Mouse (Mus musculus) lung, postnatal 14 days (tissue): ENCODE results near the gene Mypop.

Source experiments
- DNase-seq: peaks from one replicate; pipeline ENCODE4 v3.0.0; 2021

Mypop gene

DNA sequence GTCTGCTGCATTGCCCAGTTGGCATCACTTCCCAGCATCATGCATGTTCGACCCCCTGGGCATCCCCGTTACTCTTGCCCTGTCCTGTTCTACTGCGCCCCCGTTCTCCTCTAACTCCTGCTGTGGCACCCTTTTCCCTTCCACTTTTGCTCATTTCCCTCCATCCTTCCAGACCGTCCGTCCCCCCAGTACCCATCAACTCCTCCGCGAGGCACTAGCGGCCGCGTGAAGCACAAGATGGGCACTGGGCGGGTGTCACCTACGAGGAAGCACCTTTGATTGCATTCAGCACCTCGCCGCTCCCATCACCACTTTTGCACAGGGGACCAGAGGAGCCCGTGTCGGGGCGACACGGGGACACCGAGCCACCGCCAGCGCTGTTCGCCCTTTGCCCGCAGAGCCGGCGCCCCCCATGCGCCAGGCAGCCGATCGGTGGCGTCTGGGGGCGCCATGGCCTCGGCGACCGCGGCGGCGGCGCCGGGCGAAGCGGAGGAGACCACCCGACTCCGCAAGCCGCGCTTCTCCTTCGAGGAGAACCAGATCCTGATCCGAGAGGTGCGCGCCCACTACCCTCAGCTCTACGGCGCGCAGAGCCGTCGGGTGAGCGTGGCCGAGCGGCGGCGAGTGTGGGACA is 732 bp downstream of the Mypop start:
- DNase-seq = no peak

DNA sequence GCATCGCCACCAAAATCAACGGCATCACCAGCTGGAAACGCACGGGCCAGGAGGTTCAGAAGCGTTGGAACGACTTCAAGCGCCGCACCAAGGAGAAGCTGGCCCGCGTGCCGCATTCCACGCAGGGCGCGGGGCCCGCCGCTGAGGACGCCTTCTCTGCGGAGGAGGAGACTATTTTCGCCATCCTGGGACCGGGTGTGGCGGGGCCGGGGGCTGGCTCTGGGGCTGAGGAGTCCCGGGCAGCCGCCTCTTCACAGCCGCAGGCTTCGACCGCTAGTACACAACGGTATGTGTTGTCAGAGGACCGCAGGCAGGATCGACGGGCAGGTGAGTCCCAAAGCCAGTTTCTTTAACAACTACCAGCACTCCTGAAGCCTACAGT is 1.2 kb downstream of the Mypop start:
- DNase-seq = peak; percentile 31

GRCm38 (mm10) chr7:18993036-18993435 is 2.0 kb downstream of the Mypop start:
- DNase-seq = no peak

DNA sequence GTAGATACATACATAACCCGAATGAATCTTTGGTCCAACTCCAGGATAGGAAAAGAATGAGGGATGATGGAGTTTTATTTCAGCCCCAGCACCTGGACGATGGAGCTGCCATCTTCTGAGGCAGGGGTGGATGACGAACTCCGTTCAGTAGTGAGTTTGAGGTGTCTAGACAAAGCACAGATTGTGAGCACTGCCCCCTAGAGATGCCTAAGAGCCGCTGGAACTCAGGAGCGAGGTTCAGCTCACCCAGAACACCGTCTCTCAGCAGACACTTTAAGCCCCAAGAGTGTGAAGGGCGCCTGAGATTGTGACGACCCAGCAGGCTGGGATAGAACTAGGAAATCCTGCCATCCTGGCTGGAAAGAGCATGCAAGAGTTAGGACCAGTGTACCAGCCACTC is 7.8 kb downstream of the Mypop start:
- DNase-seq = no peak

DNA sequence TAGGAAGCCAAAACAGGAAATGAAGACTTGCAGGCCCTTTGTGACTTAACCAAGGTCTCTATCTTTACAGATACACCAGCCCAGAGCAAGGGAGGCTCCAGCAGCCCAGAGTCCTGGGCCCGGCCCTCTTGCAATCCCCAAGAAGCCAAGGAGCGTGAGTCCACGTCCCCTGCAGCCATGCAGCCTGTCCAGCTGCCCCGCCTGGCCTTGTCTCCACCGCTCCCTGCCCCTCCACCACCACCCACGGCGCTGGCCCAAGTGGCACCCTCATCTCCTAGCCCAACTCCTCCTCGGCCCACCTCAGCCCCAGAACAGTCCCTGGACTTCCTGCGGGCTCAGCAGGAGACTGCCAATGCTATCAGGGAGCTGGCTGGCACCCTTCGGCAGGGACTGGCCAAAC is 9.4 kb downstream of the Mypop start:
- no peak for DNase-seq

- peak; percentile 74 for DNase-seq
Measured at GRCm38 (mm10) chr7:19001066-19001806, 10.2 kb downstream of the Mypop start.

DNA sequence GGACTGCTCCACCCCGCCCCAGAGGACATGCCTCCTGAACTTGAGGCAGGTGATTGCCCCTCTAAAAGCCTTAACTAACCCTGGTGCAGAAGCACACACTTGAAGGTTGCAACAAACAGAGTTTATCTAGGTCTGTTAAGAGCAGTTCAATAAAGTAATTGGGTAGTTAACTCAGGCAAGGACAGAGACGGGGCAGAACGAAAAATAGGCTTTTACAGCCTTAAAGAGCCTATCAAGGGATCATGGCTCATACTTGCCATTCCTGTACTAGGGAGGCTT is 10.7 kb downstream of the Mypop start:
- DNase-seq = no peak

DNA sequence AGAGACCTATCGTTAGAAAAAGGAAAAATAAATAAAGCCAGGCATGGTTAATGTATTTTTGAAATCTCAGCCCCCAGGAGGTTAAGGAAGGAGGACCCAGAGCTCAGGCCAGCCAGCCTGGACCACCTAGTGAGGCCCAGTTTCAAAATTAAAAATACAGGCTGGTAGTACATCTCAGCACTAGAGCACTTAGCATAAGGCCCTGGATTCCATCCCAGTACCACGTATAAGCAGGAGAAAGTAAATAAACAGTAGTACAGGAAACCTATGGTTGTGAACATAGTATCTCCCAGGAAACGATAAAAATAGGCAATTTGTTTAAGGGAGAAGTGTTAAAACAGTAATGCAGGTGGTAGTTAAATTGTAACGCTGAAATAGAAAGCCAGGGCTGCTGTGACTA is 11.1 kb downstream of the Mypop start:
- no peak for DNase-seq

GRCm38 (mm10) chr7:19002848-19003498 is 11.9 kb downstream of the Mypop start:
- DNase-seq = peak; percentile 74

GRCm38 (mm10) chr7:19003902-19004630 is 13.0 kb downstream of the Mypop start, which contains the start of gene Irf2bp1:
Irf2bp1 (plus strand) TSS chr7:19004044.
- peak; percentile 94 for DNase-seq

GRCm38 (mm10) chr7:19004631-19005079 is 13.6 kb downstream of the Mypop start:
- DNase-seq = no peak

DNA sequence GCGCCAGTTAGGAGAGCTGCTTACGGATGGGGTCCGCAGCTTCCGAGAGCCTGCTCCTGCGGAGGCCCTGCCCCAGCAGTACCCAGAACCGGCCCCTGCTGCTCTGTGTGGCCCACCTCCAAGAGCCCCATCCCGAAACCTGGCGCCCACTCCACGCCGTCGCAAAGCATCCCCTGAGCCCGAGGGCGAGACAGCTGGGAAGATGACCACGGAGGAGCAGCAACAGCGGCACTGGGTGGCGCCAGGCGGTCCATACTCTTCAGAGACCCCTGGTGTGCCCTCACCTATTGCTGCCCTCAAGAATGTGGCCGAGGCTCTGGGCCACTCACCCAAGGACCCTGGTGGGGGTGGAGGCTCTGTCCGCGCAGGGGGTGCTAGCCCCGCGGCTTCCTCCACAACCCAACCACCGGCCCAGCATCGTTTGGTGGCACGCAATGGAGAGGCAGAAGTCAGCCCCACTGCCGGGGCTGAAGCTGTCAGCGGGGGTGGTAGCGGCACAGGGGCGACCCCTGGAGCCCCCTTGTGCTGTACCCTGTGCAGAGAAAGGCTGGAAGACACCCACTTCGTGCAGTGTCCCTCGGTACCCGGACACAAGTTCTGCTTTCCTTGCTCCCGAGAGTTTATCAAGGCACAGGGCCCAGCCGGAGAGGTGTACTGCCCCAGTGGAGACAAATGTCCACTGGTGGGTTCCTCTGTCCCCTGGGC is 14.5 kb downstream of the Mypop start:
- no peak for DNase-seq

DNA sequence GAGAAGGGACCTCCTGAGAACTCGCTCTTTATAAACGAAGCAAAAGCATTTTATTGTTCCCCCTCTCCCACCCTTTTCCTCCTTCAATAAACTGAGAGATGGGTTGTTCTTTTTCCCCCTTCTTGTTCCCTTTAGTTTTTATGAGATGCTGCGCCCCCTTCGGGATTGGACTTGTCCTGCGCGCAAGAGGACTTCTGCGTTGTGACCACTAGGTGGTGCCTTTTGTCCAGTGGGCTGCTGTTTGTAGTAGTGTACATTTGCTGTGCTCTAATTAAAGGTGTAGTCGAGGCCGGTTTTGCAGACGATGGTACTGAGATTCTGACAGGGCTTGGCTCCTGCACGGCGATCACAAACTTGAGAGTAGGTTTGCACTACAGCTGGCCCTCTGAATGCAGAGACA is 15.4 kb downstream of the Mypop start:
- DNase-seq = peak; percentile 87

DNA sequence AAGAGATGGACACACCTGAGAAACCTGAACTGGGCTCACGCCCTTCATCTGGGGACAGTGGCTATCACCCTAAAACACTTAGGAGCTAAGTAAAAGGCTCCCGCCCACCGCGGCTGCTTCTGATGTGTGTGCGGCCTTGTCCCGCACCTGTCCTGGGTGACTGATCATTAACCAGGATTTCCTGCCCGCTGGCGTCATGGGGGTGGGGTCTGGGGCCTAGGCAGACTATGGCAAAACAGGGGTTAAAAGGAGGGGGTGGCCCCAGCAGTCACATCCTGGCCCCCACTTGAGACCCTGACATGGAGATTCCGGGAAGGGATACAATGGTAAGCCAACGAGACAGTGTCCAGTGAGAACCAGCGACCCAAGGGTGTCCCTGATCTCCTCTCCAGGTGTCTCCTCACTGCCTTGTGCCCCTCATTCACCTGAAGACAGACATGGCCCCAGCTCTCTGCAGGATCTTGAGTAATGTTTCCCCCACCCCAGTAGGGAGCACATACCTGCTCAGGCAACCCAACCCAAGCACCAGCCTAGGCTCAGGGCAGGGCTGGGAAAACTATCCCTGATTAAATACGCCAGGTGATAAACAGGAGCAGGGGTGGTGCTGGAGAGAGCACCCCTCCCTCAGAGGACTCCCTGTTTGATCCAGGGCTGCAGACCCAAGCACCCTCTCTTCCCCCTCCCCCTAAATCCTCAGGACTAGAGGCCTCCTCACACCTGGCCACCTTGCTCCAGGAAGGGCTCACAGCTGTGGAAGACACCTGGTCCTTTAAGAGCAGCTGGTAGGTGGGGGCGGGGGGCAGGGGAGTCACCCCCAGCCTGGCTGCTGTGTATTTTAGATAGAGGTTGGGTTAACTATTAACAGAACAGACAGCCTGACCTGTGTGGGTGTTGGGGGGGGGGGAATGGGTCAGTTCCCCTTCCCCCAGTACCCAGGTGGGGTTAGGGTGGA is 16.3 kb downstream of the Mypop start:
- no peak for DNase-seq

DNA sequence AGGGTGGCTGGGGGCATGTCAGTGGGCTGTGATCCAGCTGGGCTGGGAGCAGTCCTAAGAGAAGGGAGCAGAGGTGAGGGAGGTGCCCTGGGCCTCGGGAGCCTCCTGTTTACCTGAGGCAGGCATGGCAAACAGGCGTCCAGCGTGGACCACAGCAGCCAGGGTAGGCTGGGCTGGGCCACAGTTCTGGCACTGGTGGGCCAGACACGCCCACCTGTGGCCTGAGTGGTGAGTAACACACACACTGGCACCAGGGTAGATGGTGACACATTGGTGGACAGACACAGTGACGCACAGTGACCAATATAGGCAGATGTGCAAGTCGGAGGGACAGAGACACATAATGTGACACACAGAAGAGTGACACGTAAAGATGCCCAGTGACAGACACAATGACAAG is 19.5 kb downstream of the Mypop start:
- DNase-seq = no peak

- peak; percentile 41 for DNase-seq
Measured at GRCm38 (mm10) chr7:19012025-19012621, 21.1 kb downstream of the Mypop start.

DNA sequence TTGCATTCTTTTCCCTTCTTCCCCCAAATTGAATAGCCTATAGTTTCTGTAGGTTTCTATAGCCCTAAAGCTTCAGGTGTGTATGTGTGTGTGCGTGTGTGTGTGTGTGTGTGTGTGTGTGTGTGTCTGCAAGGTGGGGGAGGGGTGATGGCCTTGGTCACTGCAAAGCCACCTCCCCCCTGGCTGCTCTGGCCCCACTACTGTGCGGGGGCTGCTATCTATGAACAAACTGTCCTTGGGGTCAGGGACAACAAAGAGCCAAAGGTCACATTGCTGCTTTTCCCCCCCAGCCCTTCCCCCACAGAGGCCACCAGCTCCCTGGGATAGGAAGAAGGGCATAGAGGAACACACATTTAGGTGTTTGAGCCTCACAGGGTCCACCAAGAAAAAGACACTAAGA is 21.8 kb downstream of the Mypop start:
- DNase-seq = no peak

DNA sequence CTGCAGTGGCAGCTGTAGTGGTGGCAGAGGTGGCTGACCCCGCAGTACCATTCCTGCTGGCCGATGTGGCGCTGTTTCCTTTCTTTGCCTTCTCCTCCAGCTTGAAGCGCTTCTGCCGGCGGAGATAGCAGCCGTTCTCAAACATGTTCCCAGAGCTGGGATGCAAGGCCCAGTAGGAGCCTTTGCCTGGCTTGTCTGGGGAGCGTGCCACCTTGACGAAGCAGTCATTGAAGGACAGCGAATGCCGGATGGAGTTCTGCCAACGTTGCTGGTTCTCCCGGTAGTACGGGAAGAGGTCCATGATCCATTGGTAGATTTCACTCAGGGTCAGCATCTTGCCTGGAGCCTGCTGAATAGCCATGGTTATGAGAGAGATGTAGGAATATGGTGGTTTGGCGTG is 23.4 kb downstream of the Mypop start:
- no peak for DNase-seq

DNA sequence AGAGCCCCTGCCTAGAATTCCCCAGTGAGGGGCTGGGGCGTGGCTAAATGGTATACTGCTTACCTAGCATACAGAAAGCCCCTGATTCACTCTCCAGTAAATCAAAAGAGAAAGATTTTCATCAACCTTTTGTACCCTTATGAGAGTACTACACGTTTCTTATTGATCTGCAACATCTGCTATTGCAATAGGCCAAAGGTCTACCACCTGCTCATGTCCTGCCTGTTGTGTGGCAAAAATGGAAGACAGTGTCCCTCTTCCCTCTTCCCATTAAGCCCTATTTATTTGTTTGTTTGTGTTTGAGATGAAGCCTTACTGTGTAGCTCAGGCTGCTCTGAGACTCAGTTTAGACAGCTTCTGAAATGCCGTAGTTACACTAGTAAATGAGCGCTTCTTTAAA is 25.0 kb downstream of the Mypop start:
- DNase-seq = no peak

- DNase-seq = no peak
Measured at GRCm38 (mm10) chr7:19017909-19018308, 26.9 kb downstream of the Mypop start.

- DNase-seq = no peak
Measured at GRCm38 (mm10) chr7:19021048-19021447, 30.0 kb downstream of the Mypop start.
